Mouse (Mus musculus) cerebellum, adult 8-10 months (tissue): Measurements from ENCODE around the gene Rack1.
"Not testable (repeated sequence)": the region's sequence is repeated elsewhere in the genome, so short reads cannot be mapped to it uniquely, and the experiment has no call there.

Experiments
- DNase-seq: peaks from one replicate; pipeline ENCODE4 v3.0.0; 2022

Rack1 gene

DNA sequence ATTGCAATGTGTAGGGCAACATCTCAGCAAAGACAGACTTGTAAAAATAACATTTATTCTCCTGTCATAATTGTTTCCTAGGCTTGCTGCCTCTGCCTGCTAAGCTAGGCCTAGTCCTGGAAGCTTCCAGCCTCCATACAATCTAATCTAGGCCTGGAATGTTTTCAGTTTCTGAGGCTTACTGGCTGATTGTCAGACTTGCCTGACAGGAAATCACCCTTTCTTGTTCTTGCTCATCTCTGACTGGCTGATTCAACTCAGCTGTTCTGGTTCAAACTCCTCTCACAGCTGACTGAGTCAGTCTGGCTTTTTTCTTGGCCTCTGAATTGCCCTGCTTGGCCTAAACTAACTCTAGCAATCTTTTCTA lies 20.2 kb downstream of the Rack1 start:
- DNase-seq = no peak

DNA sequence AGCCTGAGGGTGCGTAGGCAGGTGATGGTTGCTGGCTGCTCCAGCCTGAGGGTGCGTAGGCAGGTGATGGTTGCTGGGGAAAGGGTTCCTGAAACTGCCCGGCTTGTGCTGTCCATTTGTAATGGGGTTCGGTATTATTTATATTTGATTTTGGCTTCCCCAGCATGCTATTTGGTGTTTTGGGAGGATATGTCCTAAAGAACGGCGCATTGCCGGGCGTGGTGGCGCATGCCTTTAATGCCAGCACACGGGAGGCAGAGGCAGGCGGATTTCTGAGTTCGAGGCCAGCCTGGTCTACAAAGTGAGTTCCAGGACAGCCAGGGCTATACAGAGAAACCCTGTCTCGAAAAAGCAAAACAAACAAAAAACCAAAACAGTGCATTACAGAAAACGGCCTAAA lies 21.2 kb downstream of the Rack1 start:
- not testable (repeated sequence) for DNase-seq

- no peak for DNase-seq
These were observed 22.8 kb downstream of the Rack1 start for GRCm38 (mm10) chr11:48822768-48823512.

GRCm38 (mm10) chr11:48823536-48823972 lies 23.4 kb downstream of the Rack1 start:
- DNase-seq = peak; percentile 64

DNA sequence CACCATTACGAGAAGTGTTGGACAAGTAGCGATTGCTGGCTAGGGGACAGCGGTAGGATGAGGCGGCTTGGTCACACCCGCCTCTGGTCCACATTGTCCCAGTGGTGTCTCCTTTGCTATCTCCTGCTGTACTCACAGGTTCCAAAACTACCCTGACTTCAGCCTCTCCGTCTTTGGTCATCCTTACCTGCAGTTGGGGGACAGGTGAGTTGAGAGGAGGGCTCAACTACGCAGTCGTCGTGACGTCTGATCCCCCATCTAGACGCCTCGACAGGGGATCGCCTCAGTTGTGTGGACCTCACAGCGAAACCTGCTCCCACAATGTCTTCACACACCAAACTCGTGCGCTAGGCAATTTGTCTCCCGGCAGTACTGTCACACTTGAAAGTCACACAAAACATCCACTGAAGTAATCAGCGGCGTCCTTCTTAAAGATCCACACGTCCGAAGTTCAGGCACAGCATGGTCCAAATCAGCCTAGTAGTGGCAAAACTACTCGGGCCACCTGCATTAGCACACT lies 24.2 kb downstream of the Rack1 start:
- DNase-seq = no peak

DNA sequence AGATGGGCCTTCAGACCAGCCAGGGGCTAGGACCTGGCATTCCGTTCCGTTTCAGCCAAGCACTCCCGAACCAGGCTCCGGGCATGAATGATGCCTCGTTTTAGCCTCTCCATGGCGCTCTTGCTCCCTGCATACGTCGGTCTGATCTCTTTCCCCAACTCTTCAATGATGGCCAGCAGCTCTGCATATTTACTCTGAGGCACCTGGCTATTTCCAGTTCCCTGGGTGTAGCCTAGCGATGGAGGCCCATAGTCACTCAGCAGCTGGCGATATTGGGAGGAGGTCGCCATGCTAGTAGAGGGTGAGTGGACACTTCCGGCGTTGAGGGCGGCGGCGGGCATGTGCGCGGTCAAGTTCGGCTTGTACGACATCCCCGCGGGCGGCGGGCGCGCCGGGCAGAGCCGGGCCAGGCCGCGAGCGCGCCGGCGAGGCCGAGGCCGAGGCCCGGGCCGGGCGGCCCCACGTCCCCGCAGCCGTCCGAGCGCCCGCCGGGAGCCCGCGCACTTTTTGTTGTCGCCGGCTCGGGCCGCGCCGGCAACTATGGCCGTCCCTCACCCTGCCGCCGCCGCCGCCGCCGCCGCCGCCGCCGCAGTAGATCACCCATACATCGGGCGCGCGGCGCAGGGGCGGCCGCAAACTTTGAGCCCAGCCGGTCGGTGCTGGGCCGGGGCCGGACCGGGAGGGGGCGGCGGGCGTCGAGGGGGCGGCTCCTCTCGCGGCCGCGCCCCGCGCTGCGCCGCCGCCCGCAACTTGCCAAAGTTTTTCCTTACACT lies 26.0 kb downstream of the Rack1 start, which contains the start of the genes Trim7 and Gm12184:
Gene Trim7 (plus strand): TSS at position 162 of the 773 bp plus-strand sequence.
Gene Gm12184 (minus strand): TSS at position 677 of the 773 bp plus-strand sequence.
- DNase-seq = not testable (repeated sequence)

DNA sequence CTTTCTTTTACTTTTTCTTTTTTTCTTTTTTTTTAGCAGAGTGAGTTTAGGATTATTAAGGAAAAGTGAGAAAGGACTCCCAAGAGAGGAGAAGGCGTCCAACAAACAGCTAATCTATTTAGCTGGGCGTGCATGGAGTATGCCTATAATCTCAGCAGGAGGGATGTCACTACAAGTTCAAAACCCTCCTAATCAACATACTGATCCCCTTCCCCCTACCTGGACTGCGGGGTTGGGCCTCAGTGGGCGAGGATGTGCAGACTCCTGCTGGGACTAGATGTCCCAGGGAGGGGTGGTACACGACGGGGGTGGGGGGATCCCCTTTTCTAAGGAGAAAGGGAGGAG lies 26.6 kb downstream of the Rack1 start:
- no peak for DNase-seq

GRCm38 (mm10) chr11:48827926-48828325 lies 27.8 kb downstream of the Rack1 start:
- no peak for DNase-seq

DNA sequence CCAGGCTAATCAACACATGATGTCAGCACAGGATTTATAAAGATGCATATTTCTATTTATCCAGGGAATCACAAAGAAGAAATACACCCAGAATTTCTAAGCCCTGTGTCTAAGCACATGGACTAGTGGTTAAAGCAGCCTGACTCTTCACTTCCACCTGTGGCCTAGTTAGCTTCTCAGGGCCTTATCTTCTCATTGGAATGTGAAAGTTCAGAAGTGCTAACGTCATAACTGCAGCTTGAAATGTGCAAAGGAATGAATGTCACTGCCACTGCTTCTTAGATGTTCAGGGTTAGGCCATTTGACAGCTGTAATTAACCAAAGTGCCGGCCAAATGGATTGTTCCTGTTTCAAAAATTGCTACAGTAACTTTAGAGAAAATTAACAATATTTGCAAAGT lies 30.1 kb downstream of the Rack1 start:
- DNase-seq = no peak

- DNase-seq = no peak
These were observed 31.1 kb downstream of the Rack1 start for GRCm38 (mm10) chr11:48831273-48831672.

DNA sequence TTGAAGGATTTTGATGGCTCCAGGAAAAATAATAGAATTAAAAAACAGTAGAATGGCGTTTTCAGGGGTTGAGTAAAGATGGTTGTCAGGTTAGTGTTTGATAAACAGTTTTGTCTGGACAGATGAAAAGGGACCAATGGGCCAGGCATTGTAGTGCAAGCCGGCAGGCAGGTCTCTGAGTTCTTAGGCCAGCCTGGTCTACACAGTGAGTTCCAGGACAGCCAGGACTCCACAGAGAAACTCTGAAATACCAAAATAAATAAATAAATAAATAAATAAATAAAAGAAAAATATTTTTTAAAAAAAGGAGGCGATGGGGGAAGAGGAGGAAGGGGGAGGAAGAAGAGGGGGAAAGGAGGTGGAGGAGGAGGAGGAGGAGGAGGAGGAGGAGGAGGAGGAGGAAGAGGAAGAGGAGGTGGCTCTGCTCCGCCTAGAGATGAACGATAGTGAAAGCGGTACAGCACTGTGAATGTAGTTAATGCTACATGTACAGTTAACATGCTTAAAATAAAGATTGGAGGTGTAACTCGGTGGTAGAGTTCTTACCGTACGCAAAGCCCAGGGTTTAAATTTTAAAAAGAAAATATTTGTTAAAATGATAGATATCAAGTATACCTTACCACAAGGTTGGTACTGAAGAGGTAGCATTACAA lies 33.1 kb downstream of the Rack1 start:
- no peak for DNase-seq

DNA sequence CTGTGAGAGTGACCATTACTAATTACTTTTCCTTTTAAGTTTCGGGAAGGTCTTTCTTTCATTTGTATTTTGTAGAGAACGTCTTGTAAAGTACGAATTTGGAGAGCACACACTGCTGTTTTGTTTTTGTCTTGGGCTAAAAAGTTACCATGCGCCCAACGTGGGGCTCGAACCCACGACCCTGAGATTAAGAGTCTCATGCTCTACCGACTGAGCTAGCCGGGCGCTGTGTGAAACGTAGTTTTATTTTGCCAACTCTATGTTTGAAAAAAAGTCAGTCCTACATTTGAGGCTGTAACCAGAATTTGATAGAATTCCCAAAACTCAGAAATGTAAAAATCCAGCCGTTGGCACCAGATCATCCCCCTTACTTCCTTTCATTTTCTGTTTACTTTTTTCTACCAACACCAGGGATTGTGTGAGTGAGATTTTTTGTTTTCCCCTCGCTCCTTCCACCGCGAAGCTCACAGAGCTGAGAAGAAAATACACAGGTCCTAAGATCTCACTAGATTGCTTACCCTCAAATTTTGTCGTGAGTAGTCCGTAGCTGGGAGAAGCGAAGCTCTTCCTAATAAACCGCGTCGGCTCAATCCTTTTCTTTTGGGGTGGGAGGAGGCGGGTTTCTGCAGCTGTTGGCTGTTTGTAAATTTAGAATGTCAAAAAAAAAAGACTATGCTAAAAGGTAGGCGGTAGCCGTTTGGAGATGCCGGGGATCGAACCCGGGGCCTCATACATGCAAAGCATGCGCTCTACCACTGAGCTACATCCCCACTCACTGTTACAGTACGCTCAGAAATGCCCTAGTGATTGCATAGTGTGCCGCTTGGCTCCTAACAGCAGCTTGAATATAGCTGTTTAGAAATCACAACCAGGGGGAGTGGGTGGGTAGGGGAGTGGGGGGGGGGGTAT lies 33.9 kb downstream of the Rack1 start:
- peak; percentile 93 for DNase-seq

GRCm38 (mm10) chr11:48835923-48836322 lies 35.8 kb downstream of the Rack1 start:
- DNase-seq = no peak

DNA sequence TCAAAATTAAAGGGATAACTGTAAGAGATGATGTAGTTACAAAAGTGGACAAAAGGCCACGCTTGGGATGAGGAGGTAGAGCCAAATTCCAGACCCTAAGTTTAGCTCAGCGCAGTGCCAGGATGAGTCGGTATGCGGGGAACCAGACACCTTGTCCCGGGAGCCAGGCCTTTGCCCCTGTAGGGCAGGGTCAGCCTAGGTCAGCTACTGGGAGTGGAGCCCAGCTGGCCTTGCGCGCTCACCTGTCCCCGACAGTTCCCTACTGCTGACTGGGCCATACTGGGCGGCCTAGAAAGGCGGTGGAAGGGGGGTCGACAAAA lies 36.8 kb downstream of the Rack1 start:
- DNase-seq = no peak

GRCm38 (mm10) chr11:48837310-48838180 lies 37.4 kb downstream of the Rack1 start:
- peak; percentile 71 for DNase-seq

GRCm38 (mm10) chr11:48838181-48838797 lies 38.2 kb downstream of the Rack1 start:
- no peak for DNase-seq

DNA sequence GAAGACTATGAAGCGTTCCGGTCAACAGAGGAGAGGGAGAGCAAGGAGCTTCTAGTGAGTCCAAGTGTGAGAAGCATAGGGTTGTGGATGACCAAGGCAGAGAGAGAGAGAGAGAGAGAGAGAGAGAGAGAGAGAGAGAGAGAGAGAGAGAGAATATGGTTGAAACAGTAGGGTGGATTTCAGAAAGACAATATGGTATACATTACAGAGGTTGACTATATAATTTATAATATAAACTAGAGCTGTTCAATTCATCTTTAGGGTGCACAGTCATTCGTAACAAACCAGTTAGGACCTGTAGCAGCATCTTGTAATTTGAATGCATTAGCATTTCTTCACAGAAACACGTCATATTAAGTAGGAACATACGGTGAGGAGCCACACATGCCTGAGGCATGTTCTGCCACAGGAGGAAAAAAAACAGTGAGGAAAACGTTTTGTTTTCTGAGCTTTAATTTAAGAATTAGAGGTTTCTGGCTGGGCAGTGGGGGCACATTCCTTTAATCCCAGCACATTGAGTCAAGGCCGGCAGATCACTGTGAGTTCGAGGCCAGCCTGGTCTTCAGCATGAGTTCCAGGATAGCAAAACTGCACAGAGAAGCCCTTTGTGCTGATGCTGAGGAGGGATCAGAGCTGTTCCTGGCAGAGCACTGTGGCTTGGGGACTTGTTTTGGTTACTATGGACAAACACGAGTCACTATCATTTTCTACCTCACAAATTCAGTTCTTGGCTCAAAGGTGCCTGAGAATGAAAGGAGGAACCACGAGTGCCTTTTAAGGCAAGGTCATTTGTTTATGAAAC lies 38.9 kb downstream of the Rack1 start:
- no peak for DNase-seq

GRCm38 (mm10) chr11:48840805-48841204 lies 40.7 kb downstream of the Rack1 start:
- DNase-seq = no peak

- DNase-seq = no peak
These were observed 41.1 kb downstream of the Rack1 start for GRCm38 (mm10) chr11:48841213-48841612.

DNA sequence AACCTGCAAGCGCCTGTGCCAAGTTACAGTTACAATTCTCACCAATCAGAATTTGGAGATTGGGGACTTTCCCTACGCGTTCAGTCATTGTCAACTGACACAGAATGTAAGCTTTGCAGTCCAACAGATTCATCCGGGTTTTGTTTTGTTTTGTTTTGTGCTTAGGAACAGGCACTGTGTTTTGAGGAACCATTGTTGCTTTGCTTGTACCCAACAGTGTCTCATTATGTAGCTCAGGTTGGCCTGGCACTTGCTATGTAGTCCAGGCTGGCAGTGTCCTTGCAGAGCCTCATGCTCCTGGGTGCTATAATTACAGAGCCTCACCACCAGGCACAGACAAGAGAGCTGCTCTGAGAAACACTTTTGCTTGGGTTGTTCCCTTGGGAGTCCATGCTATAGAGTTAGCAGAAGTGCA lies 42.3 kb downstream of the Rack1 start:
- no peak for DNase-seq
